In genomic region chr7:101346991-101347390, GRCm38 (mm10) we compare ENCODE assay signal across 18 mouse cellular contexts. TPM values are rescaled to one million over a fixed set of nuclear protein-coding genes. Genes with fewer than 3 reads are reported as not detected.
DNase-seq lines count a peak whose midpoint lies in the region; ATAC-seq and TF ChIP-seq lines count a peak whose summit lies in the region.
"Had no signal": no experiment of that assay in that cellular context is flagged by ENCODE, and none has a peak within 500 bp of the region (broad histone marks: within the 10 kb centered on the region; RNA-seq: fewer than 3 reads in every experiment).

No protein-coding gene starts in this region.

- DNase-seq in heart, postnatal 10 days: no peak
- DNase-seq in liver, adult 2 months (ENCODE audit: extremely low read depth, low read depth, low spot score): peak; percentile 55
- DNase-seq in liver: no peak
- DNase-seq in cerebellum, postnatal 25 days: no peak
- no peak for DNase-seq in left cerebral cortex, postnatal 25 days (ENCODE audit: low spot score in 2 of 2)
- DNase-seq: adrenal gland, adult 8-10 months; cerebellum, adult 2 months; cerebellum, postnatal 36 days; gastrocnemius, postnatal 10 days; heart, adult 11 months; kidney, adult 18-20 months; right cerebral cortex, adult 18-20 months; right cerebral cortex, postnatal 4 days had no signal

- peaks cover 65% of the 10 kb centered on the region for H3K4me1 ChIP-seq in heart, embryonic 13.5 days
- H3K4me1 ChIP-seq in liver, adult 2 months (ENCODE audit: control insufficient read depth, insufficient read depth, low read length): peaks cover 62% of the 10 kb centered on the region
- peaks cover 79% of the 10 kb centered on the region for H3K4me1 ChIP-seq in liver, embryonic 12.5 days
- peaks cover 15% of the 10 kb centered on the region for H3K4me1 ChIP-seq in stomach, embryonic 16.5 days (ENCODE audit: control insufficient read depth, insufficient read depth, low read length)

- ATAC-seq in heart, embryonic 13.5 days (ENCODE audit: extremely low read depth, insufficient number of reproducible peaks, low FRiP score, low TSS enrichment): no peak
- ATAC-seq in liver, embryonic 12.5 days: no peak
- no peak for ATAC-seq in stomach, embryonic 16.5 days (ENCODE audit: insufficient read depth, low FRiP score)

- no peaks in the 10 kb centered on the region for H3K79me2 ChIP-seq in liver, adult 2 months (ENCODE audit: control insufficient read depth, insufficient read depth, low read length)

- no peak overlapping the region for H3K4me3 ChIP-seq in heart, embryonic 13.5 days
- H3K4me3 ChIP-seq in liver, adult 2 months (ENCODE audit: insufficient read depth, low read depth, low read length): no peak overlapping the region
- no peak overlapping the region for H3K4me3 ChIP-seq in liver, embryonic 12.5 days
- H3K4me3 ChIP-seq in stomach, embryonic 16.5 days (replicated peaks; ENCODE audit: low read length): no peak overlapping the region

- intact Hi-C loops in heart, postnatal 10 days (cut with DNase I): loop anchor here (5.0 kb wide), 1 partner anchor 35 kb away; no protein-coding TSS in a partner anchor
- intact Hi-C loops in left cerebral cortex, postnatal 25 days (cut with DNase I): no loop called here

- 0 out of 2 replicates have a peak, but pooled peaks cover 2% of the 10 kb centered on the region for H3K36me3 ChIP-seq in heart, embryonic 13.5 days
- H3K36me3 ChIP-seq in liver, adult 2 months (ENCODE audit: control insufficient read depth, insufficient read depth, low read length): peaks cover 29% of the 10 kb centered on the region
- H3K36me3 ChIP-seq in liver, embryonic 12.5 days: peaks cover 39% of the 10 kb centered on the region
- 0 out of 2 replicates have a peak, but pooled peaks cover 3% of the 10 kb centered on the region for H3K36me3 ChIP-seq in stomach, embryonic 16.5 days (ENCODE audit: control insufficient read depth, insufficient read depth, low read length)
- H3K36me3 ChIP-seq: forebrain, embryonic 10.5 days; neural tube, embryonic 15.5 days had no signal

- peaks cover 51% of the 10 kb centered on the region for H3K27me3 ChIP-seq in heart, embryonic 13.5 days (replicated peaks)
- H3K27me3 ChIP-seq in liver, adult 2 months (ENCODE audit: control insufficient read depth, insufficient read depth, low read length): no peaks in the 10 kb centered on the region
- H3K27me3 ChIP-seq in liver, embryonic 12.5 days (replicated peaks): no peaks in the 10 kb centered on the region; the same call in 1 of the 2 replicates
- H3K27me3 ChIP-seq in stomach, embryonic 16.5 days (ENCODE audit: control insufficient read depth, insufficient read depth, low read length): no peaks in the 10 kb centered on the region

- TF ChIP-seq CTCF in liver, adult 2 months (IDR thresholded peaks at IDR 0.05; ENCODE audit: low read depth, low read length): no peak

- H3K4me2 ChIP-seq in heart, embryonic 13.5 days: peak overlapping the region; percentile 94
- H3K4me2 ChIP-seq in liver, embryonic 12.5 days: peak overlapping the region; percentile 96; the same call in 1 of the 2 replicates
- H3K4me2 ChIP-seq in stomach, embryonic 16.5 days (ENCODE audit: low read depth, low read length): peak overlapping the region; percentile 94

- no peak overlapping the region for H3K27ac ChIP-seq in heart, embryonic 13.5 days (replicated peaks)
- peak overlapping the region; percentile 43 for H3K27ac ChIP-seq in liver, adult 2 months (replicated peaks; ENCODE audit: insufficient read depth, low read depth, low read length)
- peak overlapping the region; percentile 54; the same call in 1 of the 2 replicates for H3K27ac ChIP-seq in liver, embryonic 12.5 days
- H3K27ac ChIP-seq in stomach, embryonic 16.5 days (ENCODE audit: low read length): no peak overlapping the region
- H3K27ac ChIP-seq: neural tube, embryonic 15.5 days had no signal

- TF ChIP-seq POLR2A in liver, adult 2 months (IDR thresholded peaks at IDR 0.05; ENCODE audit: extremely low read depth, insufficient read depth, low read length): no peak

- WGBS in heart, embryonic 13.5 days: 58% methylated on average over 2 of the region's 2 CpGs
- WGBS in liver, adult 2 months: 32% methylated on average over 2 of the region's 2 CpGs
- 67% methylated on average over 2 of the region's 2 CpGs for WGBS in liver, embryonic 12.5 days (ENCODE audit: insufficient replicate concordance)
- 47% methylated on average over 2 of the region's 2 CpGs for WGBS in stomach, embryonic 16.5 days

- H3K9me3 ChIP-seq in heart, embryonic 13.5 days: no peaks in the 10 kb centered on the region
- no peaks in the 10 kb centered on the region for H3K9me3 ChIP-seq in liver, embryonic 12.5 days (replicated peaks)
- no peaks in the 10 kb centered on the region for H3K9me3 ChIP-seq in stomach, embryonic 16.5 days (replicated peaks; ENCODE audit: control insufficient read depth, low read length)
- H3K9me3 ChIP-seq: forebrain, embryonic 10.5 days; neural tube, embryonic 15.5 days had no signal

- no peak overlapping the region for H3K9ac ChIP-seq in heart, embryonic 13.5 days
- 0 out of 2 replicates have a peak overlapping the region, but pooled peaks have one; percentile 1 for H3K9ac ChIP-seq in liver, adult 2 months (ENCODE audit: low read depth, low read length)
- H3K9ac ChIP-seq in liver, embryonic 12.5 days: no peak overlapping the region
- peak overlapping the region; percentile 71; the same call in 1 of the 2 replicates for H3K9ac ChIP-seq in stomach, embryonic 16.5 days (ENCODE audit: low read length)

RNA-seq across cellular contexts. Expression of gene Arap1, which starts 0.9 kb away (rescaled TPM):
- 25.6 and 26.3 TPM in 2 replicates for polyA plus RNA-seq in heart, embryonic 13.5 days (2015; fragmentation: Nextera tagmentation; extraction: Ambion mirVana)
- 10 to 100 TPM; 49.4 to 50.7 TPM for total RNA-seq in heart, postnatal 10 days (2021)
- total RNA-seq in liver, adult 2 months (2014; rRNA removed): 43.8 and 51.0 TPM in 2 replicates
- polyA plus RNA-seq in liver, adult 2 months (2012; rRNA removed): 88.2 and 89.2 TPM in 2 replicates
- polyA plus RNA-seq in liver, embryonic 12.5 days (2016; fragmentation: Nextera tagmentation; extraction: Ambion mirVana): 20.5 and 24.6 TPM in 2 replicates
- 105 and 111 TPM in 2 replicates for polyA plus RNA-seq in stomach, embryonic 16.5 days (2015; fragmentation: Nextera tagmentation; extraction: Ambion mirVana)
- total RNA-seq in left cerebral cortex, postnatal 25 days (2021): 10 to 100 TPM; 17.9 to 19.9 TPM

RNA-seq across cellular contexts. Expression of gene Stard10, which starts 30.1 kb away (rescaled TPM):
- polyA plus RNA-seq in heart, embryonic 13.5 days (2015; fragmentation: Nextera tagmentation; extraction: Ambion mirVana): 32.9 and 35.4 TPM in 2 replicates
- 10 to 100 TPM; 22.1 to 32.3 TPM for total RNA-seq in heart, postnatal 10 days (2021)
- total RNA-seq in liver, adult 2 months (2014; rRNA removed): 779 and 846 TPM in 2 replicates
- polyA plus RNA-seq in liver, adult 2 months (2012; rRNA removed): 1,131 and 1,407 TPM in 2 replicates
- polyA plus RNA-seq in liver, embryonic 12.5 days (2016; fragmentation: Nextera tagmentation; extraction: Ambion mirVana): 76.9 and 79.5 TPM in 2 replicates
- 95.6 and 106 TPM in 2 replicates for polyA plus RNA-seq in stomach, embryonic 16.5 days (2015; fragmentation: Nextera tagmentation; extraction: Ambion mirVana)
- total RNA-seq in left cerebral cortex, postnatal 25 days (2021): 10 to 100 TPM; 60.4 to 66.1 TPM

RNA-seq across cellular contexts. Expression of gene Atg16l2, which starts 44.9 kb away (rescaled TPM):
- 23.0 and 28.0 TPM in 2 replicates for polyA plus RNA-seq in heart, embryonic 13.5 days (2015; fragmentation: Nextera tagmentation; extraction: Ambion mirVana)
- total RNA-seq in heart, postnatal 10 days (2021): 10 to 100 TPM; 11.4 to 13.7 TPM
- total RNA-seq in liver, adult 2 months (2014; rRNA removed): 8.7 and 9.1 TPM in 2 replicates
- polyA plus RNA-seq in liver, adult 2 months (2012; rRNA removed): 8.2 and 13.8 TPM in 2 replicates
- polyA plus RNA-seq in liver, embryonic 12.5 days (2016; fragmentation: Nextera tagmentation; extraction: Ambion mirVana): 4.7 and 5.7 TPM in 2 replicates
- polyA plus RNA-seq in stomach, embryonic 16.5 days (2015; fragmentation: Nextera tagmentation; extraction: Ambion mirVana): 19.6 and 20.0 TPM in 2 replicates
- total RNA-seq in left cerebral cortex, postnatal 25 days (2021): 10 to 100 TPM; 49.9 to 59.4 TPM

Comparison
In these comparisons a context has a peak if more than half of its experiments do, and no peak if none do; other contexts are left out.
1. H3K9ac ChIP-seq: peak in liver, adult 2 months (single experiment) and stomach, embryonic 16.5 days (single experiment); none in heart, embryonic 13.5 days (single experiment) and liver, embryonic 12.5 days (single experiment).
2. RNA of gene Stard10, which starts 30.1 kb away (polyA plus RNA-seq): 1,131 to 1,407 TPM in liver, adult 2 months; 95.6 to 106 TPM in stomach, embryonic 16.5 days, 76.9 to 79.5 TPM in liver, embryonic 12.5 days and 32.9 to 35.4 TPM in heart, embryonic 13.5 days; every median in the first group is over 10 times any median in the second.
3. H3K27ac ChIP-seq: peak in liver, adult 2 months (single experiment) and liver, embryonic 12.5 days (single experiment); none in heart, embryonic 13.5 days (single experiment) and stomach, embryonic 16.5 days (single experiment).
4. Peak in every context shown above with its lines, with median percentiles within 50 percentile points of each other: H3K4me2 ChIP-seq.